Mouse (Mus musculus) frontal cortex, adult 2 months (tissue): Measurements from ENCODE around the gene Abcb4. TPM values are rescaled to one million over a fixed set of nuclear protein-coding genes. Genes with fewer than 3 reads are reported as not detected.

ENCODE experiments used
- DNase-seq, 2 experiments: peaks; one replicate each; pipeline ENCODE4 v3.0.0; 2022; ENCODE audit warnings: low spot score in 1 of 2; ENCODE audit errors: extremely low spot score in 1 of 2
- polyA plus RNA-seq: library from polyadenylated mRNA; depleted of rRNA; stranded (reverse); fragments of >200 nt; gene quantifications from 2 replicates; pipeline ENCODE4 v1.2.3, GENCODE M21; 2012

Abcb4 gene
- polyA plus RNA-seq, 1 experiment = 5.2 TPM

- DNase-seq = no peak
Observed at GRCm38 (mm10) chr5:8902141-8902817, 8.8 kb downstream of the Abcb4 start.

- no peak for DNase-seq
Observed at GRCm38 (mm10) chr5:8904539-8904938, 11.0 kb downstream of the Abcb4 start.

GRCm38 (mm10) chr5:8911567-8912198 lies 18.2 kb downstream of the Abcb4 start:
- DNase-seq = no peak

- DNase-seq = no peak
Observed at GRCm38 (mm10) chr5:8916400-8916799, 22.9 kb downstream of the Abcb4 start.

- DNase-seq = no peak
Observed at GRCm38 (mm10) chr5:8917069-8917468, 23.6 kb downstream of the Abcb4 start.

GRCm38 (mm10) chr5:8928440-8928839 lies 34.9 kb downstream of the Abcb4 start:
- DNase-seq = no peak

GRCm38 (mm10) chr5:8937965-8938364 lies 44.4 kb downstream of the Abcb4 start:
- DNase-seq = no peak

GRCm38 (mm10) chr5:8941266-8941665 lies 47.7 kb downstream of the Abcb4 start:
- peak in 1 of 2 experiments; percentile 24 for DNase-seq

- no peak for DNase-seq
Observed at GRCm38 (mm10) chr5:8943836-8944235, 50.3 kb downstream of the Abcb4 start.

- no peak for DNase-seq
Observed at GRCm38 (mm10) chr5:8947423-8948110, 54.0 kb downstream of the Abcb4 start.

- DNase-seq = no peak
Observed at GRCm38 (mm10) chr5:8953660-8954059, 60.1 kb downstream of the Abcb4 start.

- DNase-seq = no peak
Observed at GRCm38 (mm10) chr5:8955544-8955943, 62.0 kb downstream of the Abcb4 start.

GRCm38 (mm10) chr5:8960534-8960933 lies 67.0 kb downstream of the Abcb4 start:
- DNase-seq = no peak

- DNase-seq = no peak
Observed at GRCm38 (mm10) chr5:8964487-8964886, 71.0 kb downstream of the Abcb4 start.

GRCm38 (mm10) chr5:8970694-8971093 lies 77.2 kb downstream of the Abcb4 start:
- DNase-seq = no peak

- no peak for DNase-seq
Observed at GRCm38 (mm10) chr5:8972355-8972754, 78.8 kb downstream of the Abcb4 start.

GRCm38 (mm10) chr5:8974721-8975120 lies 81.2 kb downstream of the Abcb4 start:
- no peak for DNase-seq

- no peak for DNase-seq
Observed at GRCm38 (mm10) chr5:8985470-8985869, 92.0 kb downstream of the Abcb4 start.

- no peak for DNase-seq
Observed at GRCm38 (mm10) chr5:8987925-8988324, 94.4 kb downstream of the Abcb4 start.

GRCm38 (mm10) chr5:8990526-8990925 lies 97.0 kb downstream of the Abcb4 start:
- no peak for DNase-seq

GRCm38 (mm10) chr5:8991626-8992025 lies 98.1 kb downstream of the Abcb4 start:
- DNase-seq = no peak
